Mouse (Mus musculus) ES-Bruce4 (cell line): ENCODE results near the gene Bst1. TPM values are rescaled to one million over a fixed set of nuclear protein-coding genes. Genes with fewer than 3 reads are reported as not detected.

Source experiments
- H3K27ac ChIP-seq: 2 replicates; pipeline ENCODE4 v1.5.1; 2012; ENCODE audit warnings: low read length, inconsistent platforms; ENCODE audit not compliant: insufficient read depth
- H3K27me3 ChIP-seq: 2 replicates; pipeline ENCODE4 v1.6.1; 2012; ENCODE audit warnings: mild to moderate bottlenecking, low read length, inconsistent platforms; ENCODE audit not compliant: control insufficient read depth, poor library complexity, insufficient read depth, severe bottlenecking
- H3K36me3 ChIP-seq: 2 replicates; pipeline ENCODE4 v1.6.1; 2012; ENCODE audit warnings: inconsistent platforms, mild to moderate bottlenecking, low read length, moderate library complexity; ENCODE audit not compliant: control insufficient read depth, poor library complexity, insufficient read depth, severe bottlenecking
- H3K4me1 ChIP-seq: one replicate; pipeline ENCODE4 v1.8.1; 2011; ENCODE audit warnings: low read length; ENCODE audit not compliant: control insufficient read depth, insufficient read depth
- H3K4me3 ChIP-seq: 2 replicates; pipeline ENCODE4 v1.5.1; 2011; ENCODE audit warnings: low read depth, mild to moderate bottlenecking, low read length
- H3K9ac ChIP-seq: 2 replicates; pipeline ENCODE4 v1.6.1; 2012; ENCODE audit warnings: low read depth, mild to moderate bottlenecking, inconsistent platforms; ENCODE audit not compliant: poor library complexity, severe bottlenecking
- H3K9me3 ChIP-seq: replicated peaks from 2 replicates; pipeline ENCODE4 v1.6.1; 2012; ENCODE audit warnings: mild to moderate bottlenecking, low read length, inconsistent platforms; ENCODE audit not compliant: control insufficient read depth, poor library complexity, insufficient read depth, severe bottlenecking
- CTCF ChIP-seq: IDR thresholded peaks from one replicate; pipeline ENCODE4 v1.8.1; 2011; ENCODE audit warnings: low read depth, low read length
- EP300 ChIP-seq: IDR thresholded peaks from 2 replicates; pipeline ENCODE4 v1.6.1; 2011; ENCODE audit warnings: low read depth, low read length; ENCODE audit not compliant: insufficient read depth
- POLR2A ChIP-seq: IDR thresholded peaks from one replicate; pipeline ENCODE4 v1.8.1; 2011; ENCODE audit warnings: low read length; ENCODE audit not compliant: insufficient read depth
- polyA plus RNA-seq: library from polyadenylated mRNA; stranded (reverse); fragments of >200 nt; gene quantifications from 2 replicates; pipeline ENCODE4 v1.2.4, GENCODE M21; 2011; ENCODE audit warnings: low read depth; ENCODE audit not compliant: missing spikeins, insufficient read depth, insufficient read length

Gene Bst1
- polyA plus RNA-seq, 1 experiment = 6.2 TPM

DNA sequence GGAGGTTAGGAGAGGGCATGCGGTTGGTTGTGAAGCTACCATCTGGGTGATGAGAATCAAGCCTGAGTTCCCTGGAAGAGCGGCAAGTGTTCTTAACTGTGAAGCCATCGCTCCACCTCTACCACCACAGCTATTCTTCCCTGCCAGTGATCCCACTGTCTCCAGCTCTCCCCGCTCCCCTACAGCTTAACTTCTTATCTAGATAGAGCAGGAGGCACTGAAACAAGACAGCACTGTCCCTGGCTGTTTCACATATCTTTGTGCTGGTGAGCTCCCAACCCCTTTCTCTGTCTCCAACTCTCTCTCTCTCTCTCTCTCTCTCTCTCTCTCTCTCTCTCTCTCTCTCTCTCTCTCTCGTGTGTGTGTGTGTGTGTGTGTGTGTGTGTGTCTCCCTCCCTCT is 26.3 kb upstream of the Bst1 start:
- Histone ChIP-seq H3K4me1 (no peaks in the 10 kb centered on the region), H3K4me3 (no peak overlapping the region), H3K27me3 (no peaks in the 10 kb centered on the region), H3K9ac (no peak overlapping the region), H3K36me3 (no peaks in the 10 kb centered on the region), H3K9me3 (no peaks in the 10 kb centered on the region), H3K27ac (no peak overlapping the region)
- TF ChIP-seq POLR2A = no peak
- no peak for TF ChIP-seq CTCF
- TF ChIP-seq EP300 = no peak

DNA sequence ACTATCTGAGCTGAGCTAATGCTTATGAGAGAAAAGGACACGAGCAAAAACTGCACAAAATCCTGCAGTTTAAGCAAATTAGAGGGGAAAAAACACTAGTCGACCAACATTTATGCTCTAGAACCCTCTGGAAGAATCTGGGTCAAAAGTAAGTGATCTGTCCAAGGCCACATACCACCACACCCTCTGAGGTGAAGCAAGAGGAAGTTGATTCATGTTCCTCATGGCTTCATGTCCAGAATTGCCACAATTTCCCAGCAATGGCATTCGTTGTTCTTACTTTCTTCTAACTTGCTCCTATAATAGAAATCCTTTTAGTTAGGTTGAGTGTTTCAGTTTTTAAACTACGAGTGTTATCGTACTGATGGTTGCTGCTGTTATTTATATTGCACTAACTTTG is 19.2 kb upstream of the Bst1 start:
- Histone ChIP-seq H3K4me3 (no peak overlapping the region), H3K27ac (no peak overlapping the region), H3K36me3 (no peaks in the 10 kb centered on the region), H3K4me1 (no peaks in the 10 kb centered on the region), H3K9ac (no peak overlapping the region), H3K27me3 (no peaks in the 10 kb centered on the region), H3K9me3 (no peaks in the 10 kb centered on the region)
- TF ChIP-seq EP300 (no peak), CTCF (no peak), POLR2A (no peak)

DNA sequence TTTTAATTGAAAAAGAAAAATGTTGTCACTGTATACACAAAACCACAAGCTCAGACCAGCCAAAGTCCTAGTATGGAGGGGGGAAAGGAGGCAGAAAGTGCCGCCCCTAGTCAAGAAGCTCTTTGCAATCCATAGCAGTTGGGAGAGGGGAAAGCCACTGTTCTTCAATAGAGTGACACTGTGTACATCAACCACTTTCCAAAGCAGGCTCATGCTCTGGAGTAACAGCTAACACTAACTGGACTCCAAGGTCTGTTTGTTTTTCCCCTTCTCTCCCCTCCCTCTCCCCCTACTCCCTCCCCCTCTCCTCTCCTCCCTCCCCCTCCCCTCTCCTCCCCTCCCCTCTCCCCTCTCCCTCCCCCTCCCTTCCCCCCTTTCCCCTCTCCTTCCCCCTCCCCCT is 18.0 kb upstream of the Bst1 start:
- no peaks in the 10 kb centered on the region for H3K9me3 ChIP-seq
- no peak overlapping the region for H3K4me3 ChIP-seq
- H3K36me3 ChIP-seq = no peaks in the 10 kb centered on the region
- no peak for TF ChIP-seq EP300
- no peak for TF ChIP-seq CTCF
- no peak for TF ChIP-seq POLR2A
- H3K9ac ChIP-seq = no peak overlapping the region; the same call in 1 of the 2 replicates
- peak overlapping the region; percentile 67; the same call in 1 of the 2 replicates for H3K27ac ChIP-seq
- H3K27me3 ChIP-seq = no peaks in the 10 kb centered on the region
- no peaks in the 10 kb centered on the region for H3K4me1 ChIP-seq

DNA sequence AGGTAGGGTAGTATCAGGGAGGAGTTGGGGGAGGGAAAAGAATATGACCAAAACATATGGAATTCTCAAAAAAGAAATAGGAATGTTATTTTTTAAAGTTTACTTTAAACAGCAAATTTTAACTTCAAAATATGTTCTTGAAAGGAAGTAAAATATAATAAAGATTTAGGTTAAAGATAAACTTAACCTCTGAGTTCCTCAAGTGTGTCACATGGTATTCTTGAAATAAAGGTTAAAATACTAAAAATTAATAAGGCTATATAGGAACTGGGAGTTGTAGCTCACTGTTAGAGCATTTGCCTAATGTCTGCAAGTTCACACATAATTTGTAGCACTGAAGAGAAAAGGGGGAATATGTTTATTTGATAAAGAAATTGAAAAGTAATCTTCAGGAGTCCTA is 17.4 kb upstream of the Bst1 start:
- H3K4me1 ChIP-seq = no peaks in the 10 kb centered on the region
- TF ChIP-seq CTCF (no peak), EP300 (no peak), POLR2A (no peak)
- H3K36me3 ChIP-seq = no peaks in the 10 kb centered on the region
- H3K27me3 ChIP-seq = no peaks in the 10 kb centered on the region
- H3K4me3 ChIP-seq = no peak overlapping the region
- no peak overlapping the region for H3K9ac ChIP-seq
- H3K9me3 ChIP-seq = no peaks in the 10 kb centered on the region
- H3K27ac ChIP-seq = no peak overlapping the region

DNA sequence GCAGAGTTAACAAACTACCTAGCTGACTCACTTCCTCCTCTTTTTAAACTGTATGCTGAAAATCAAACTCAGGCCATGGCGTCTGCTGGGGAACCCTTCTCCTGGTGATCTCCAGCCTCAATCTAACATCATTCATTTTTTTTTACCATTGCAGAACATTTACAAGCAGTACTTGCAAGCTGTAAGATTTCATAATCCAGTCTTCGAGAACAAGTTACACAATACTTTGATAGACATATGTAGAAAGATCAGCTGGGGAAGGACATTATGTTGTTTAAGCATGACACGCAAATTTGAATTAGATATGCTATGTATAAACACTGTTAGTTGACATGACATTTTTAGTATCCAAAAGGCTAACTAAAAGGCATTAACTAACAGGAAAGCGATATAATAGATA is 16.9 kb upstream of the Bst1 start:
- TF ChIP-seq POLR2A (no peak), CTCF (no peak), EP300 (no peak)
- H3K9me3 ChIP-seq = no peaks in the 10 kb centered on the region
- H3K4me3 ChIP-seq = no peak overlapping the region
- H3K4me1 ChIP-seq = no peaks in the 10 kb centered on the region
- no peak overlapping the region for H3K9ac ChIP-seq
- no peak overlapping the region for H3K27ac ChIP-seq
- no peaks in the 10 kb centered on the region for H3K27me3 ChIP-seq
- H3K36me3 ChIP-seq = no peaks in the 10 kb centered on the region

DNA sequence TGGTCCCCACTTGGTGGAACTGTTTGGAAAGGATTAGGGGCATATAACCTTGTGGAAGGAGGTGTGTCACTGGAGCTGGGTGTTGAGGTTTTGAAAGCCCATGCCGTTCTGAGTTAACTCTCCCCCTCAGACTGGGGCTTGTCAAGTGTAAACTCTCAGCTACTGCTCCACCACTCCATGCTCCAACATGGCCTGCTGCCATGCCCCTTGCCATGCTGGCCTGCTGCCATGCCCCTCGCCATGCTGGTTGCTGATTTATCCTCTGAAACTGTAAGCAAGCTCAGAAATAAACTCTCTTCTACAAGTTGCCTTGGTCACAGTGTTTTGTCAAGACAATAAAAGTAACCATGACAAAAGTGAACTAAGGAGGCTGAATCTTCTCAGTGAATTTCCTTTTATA is 13.3 kb upstream of the Bst1 start:
- Histone ChIP-seq H3K9me3 (no peaks in the 10 kb centered on the region), H3K9ac (no peak overlapping the region), H3K27ac (no peak overlapping the region), H3K27me3 (no peaks in the 10 kb centered on the region), H3K4me1 (no peaks in the 10 kb centered on the region), H3K4me3 (no peak overlapping the region), H3K36me3 (no peaks in the 10 kb centered on the region)
- TF ChIP-seq EP300 = no peak
- no peak for TF ChIP-seq CTCF
- TF ChIP-seq POLR2A = no peak
